Mouse (Mus musculus): Measurements from ENCODE around the gene Pde7b. TPM values are rescaled to one million over a fixed set of nuclear protein-coding genes. Genes with fewer than 3 reads are reported as not detected.

Gene Pde7b
- polyA plus RNA-seq, 2 experiments: 7.0 to 8.8 TPM

GRCm38 (mm10) chr10:20463941-20464340 lies 260.9 kb downstream of the Pde7b start:
- Histone ChIP-seq H3K4me1 (ENCODE audit: control insufficient read depth, insufficient read depth, low read length) (no peaks in the 10 kb centered on the region), H3K4me2 (replicated peaks; ENCODE audit: low read depth, low read length, severe bottlenecking) (no peak overlapping the region), H3K36me3 (ENCODE audit: control insufficient read depth, insufficient read depth, low read length) (no peaks in the 10 kb centered on the region), H3K27ac (replicated peaks; ENCODE audit: low read depth, low read length) (no peak overlapping the region), H3K9ac (ENCODE audit: low read depth, low read length, severe bottlenecking) (no peak overlapping the region), H3K9me3 (ENCODE audit: control insufficient read depth, low read length) (no peaks in the 10 kb centered on the region), H3K4me3 (replicated peaks; ENCODE audit: low read length) (no peak overlapping the region), H3K27me3 (ENCODE audit: control insufficient read depth, insufficient read depth, low read length) (no peaks in the 10 kb centered on the region)
- 86% methylated on average over 1 of the region's 1 CpGs for WGBS
- ATAC-seq (ENCODE audit: low FRiP score, low read depth): no peak
- DNase-seq (ENCODE audit: low spot score): no peak
- no peak for TF ChIP-seq POLR2A (IDR thresholded peaks at IDR 0.05; ENCODE audit: borderline replicate concordance, extremely low read depth, insufficient read depth, insufficient read length)

GRCm38 (mm10) chr10:20462596-20462995 lies 262.3 kb downstream of the Pde7b start:
- DNase-seq (ENCODE audit: low spot score) (no peak), ATAC-seq (ENCODE audit: low FRiP score, low read depth) (no peak)
- H3K4me3 ChIP-seq (replicated peaks; ENCODE audit: low read length): no peak overlapping the region
- no peaks in the 10 kb centered on the region for H3K9me3 ChIP-seq (ENCODE audit: control insufficient read depth, low read length)
- 67% methylated on average over 4 of the region's 4 CpGs for WGBS
- H3K4me2 ChIP-seq (replicated peaks; ENCODE audit: low read depth, low read length, severe bottlenecking): no peak overlapping the region
- no peaks in the 10 kb centered on the region for H3K4me1 ChIP-seq (ENCODE audit: control insufficient read depth, insufficient read depth, low read length)
- TF ChIP-seq POLR2A (IDR thresholded peaks at IDR 0.05; ENCODE audit: borderline replicate concordance, extremely low read depth, insufficient read depth, insufficient read length): no peak
- no peak overlapping the region for H3K9ac ChIP-seq (ENCODE audit: low read depth, low read length, severe bottlenecking)
- no peaks in the 10 kb centered on the region for H3K27me3 ChIP-seq (ENCODE audit: control insufficient read depth, insufficient read depth, low read length)
- H3K27ac ChIP-seq (replicated peaks; ENCODE audit: low read depth, low read length): no peak overlapping the region
- H3K36me3 ChIP-seq (ENCODE audit: control insufficient read depth, insufficient read depth, low read length): no peaks in the 10 kb centered on the region

GRCm38 (mm10) chr10:20459657-20460350 lies 265.1 kb downstream of the Pde7b start:
- 91% methylated on average over 7 of the region's 7 CpGs for WGBS
- no peak for TF ChIP-seq POLR2A (IDR thresholded peaks at IDR 0.05; ENCODE audit: borderline replicate concordance, extremely low read depth, insufficient read depth, insufficient read length)
- Histone ChIP-seq H3K4me2 (replicated peaks; ENCODE audit: low read depth, low read length, severe bottlenecking) (no peak overlapping the region), H3K4me3 (replicated peaks; ENCODE audit: low read length) (no peak overlapping the region), H3K36me3 (ENCODE audit: control insufficient read depth, insufficient read depth, low read length) (no peaks in the 10 kb centered on the region), H3K9me3 (ENCODE audit: control insufficient read depth, low read length) (no peaks in the 10 kb centered on the region), H3K4me1 (ENCODE audit: control insufficient read depth, insufficient read depth, low read length) (no peaks in the 10 kb centered on the region), H3K27me3 (ENCODE audit: control insufficient read depth, insufficient read depth, low read length) (no peaks in the 10 kb centered on the region), H3K27ac (replicated peaks; ENCODE audit: low read depth, low read length) (no peak overlapping the region), H3K9ac (ENCODE audit: low read depth, low read length, severe bottlenecking) (no peak overlapping the region)
- no peak for DNase-seq (ENCODE audit: low spot score)
- no peak for ATAC-seq (ENCODE audit: low FRiP score, low read depth)

GRCm38 (mm10) chr10:20459160-20459559 lies 265.7 kb downstream of the Pde7b start:
- H3K4me2 ChIP-seq (replicated peaks; ENCODE audit: low read depth, low read length, severe bottlenecking): no peak overlapping the region
- no peak for TF ChIP-seq POLR2A (IDR thresholded peaks at IDR 0.05; ENCODE audit: borderline replicate concordance, extremely low read depth, insufficient read depth, insufficient read length)
- ATAC-seq (ENCODE audit: low FRiP score, low read depth) (no peak), DNase-seq (ENCODE audit: low spot score) (no peak)
- no peak overlapping the region for H3K9ac ChIP-seq (ENCODE audit: low read depth, low read length, severe bottlenecking)
- no peaks in the 10 kb centered on the region for H3K36me3 ChIP-seq (ENCODE audit: control insufficient read depth, insufficient read depth, low read length)
- no peaks in the 10 kb centered on the region for H3K4me1 ChIP-seq (ENCODE audit: control insufficient read depth, insufficient read depth, low read length)
- no peak overlapping the region for H3K27ac ChIP-seq (replicated peaks; ENCODE audit: low read depth, low read length)
- 74% methylated on average over 3 of the region's 3 CpGs for WGBS
- no peaks in the 10 kb centered on the region for H3K9me3 ChIP-seq (ENCODE audit: control insufficient read depth, low read length)
- H3K4me3 ChIP-seq (replicated peaks; ENCODE audit: low read length): no peak overlapping the region
- H3K27me3 ChIP-seq (ENCODE audit: control insufficient read depth, insufficient read depth, low read length): no peaks in the 10 kb centered on the region

- no peaks in the 10 kb centered on the region for H3K9me3 ChIP-seq (ENCODE audit: control insufficient read depth, low read length)
- no peaks in the 10 kb centered on the region for H3K36me3 ChIP-seq (ENCODE audit: control insufficient read depth, insufficient read depth, low read length)
- no peak for ATAC-seq (ENCODE audit: low FRiP score, low read depth)
- H3K4me3 ChIP-seq (replicated peaks; ENCODE audit: low read length): no peak overlapping the region
- H3K9ac ChIP-seq (ENCODE audit: low read depth, low read length, severe bottlenecking): no peak overlapping the region
- no peak for TF ChIP-seq POLR2A (IDR thresholded peaks at IDR 0.05; ENCODE audit: borderline replicate concordance, extremely low read depth, insufficient read depth, insufficient read length)
- H3K4me1 ChIP-seq (ENCODE audit: control insufficient read depth, insufficient read depth, low read length): no peaks in the 10 kb centered on the region
- 83% methylated on average over 6 of the region's 6 CpGs for WGBS
- no peak overlapping the region for H3K27ac ChIP-seq (replicated peaks; ENCODE audit: low read depth, low read length)
- DNase-seq (ENCODE audit: low spot score): no peak
- H3K27me3 ChIP-seq (ENCODE audit: control insufficient read depth, insufficient read depth, low read length): no peaks in the 10 kb centered on the region
- H3K4me2 ChIP-seq (replicated peaks; ENCODE audit: low read depth, low read length, severe bottlenecking): no peak overlapping the region
These were observed 270.4 kb downstream of the Pde7b start for GRCm38 (mm10) chr10:20454387-20455065.
